Mouse (Mus musculus): ENCODE data around the gene Rps6ka4. TPM values are rescaled to one million over a fixed set of nuclear protein-coding genes. Genes with fewer than 3 reads are reported as not detected.

The Rps6ka4 gene
- total RNA-seq, 2 experiments from 2014 or later: 23.2 to 25.3 TPM

- no peak for DNase-seq (ENCODE audit: low spot score in 2 of 2)
Measured at GRCm38 (mm10) chr19:6852393-6853305, 12.2 kb upstream of the Rps6ka4 start.

- no peak for DNase-seq (ENCODE audit: low spot score in 2 of 2)
Measured at GRCm38 (mm10) chr19:6851497-6851896, 11.1 kb upstream of the Rps6ka4 start.

- no peak for DNase-seq (ENCODE audit: low spot score in 2 of 2)
Measured at GRCm38 (mm10) chr19:6849506-6850068, 9.2 kb upstream of the Rps6ka4 start.

GRCm38 (mm10) chr19:6847841-6848517 lies 7.5 kb upstream of the Rps6ka4 start:
- DNase-seq (ENCODE audit: low spot score in 2 of 2): no peak

GRCm38 (mm10) chr19:6846050-6846449 lies 5.6 kb upstream of the Rps6ka4 start:
- DNase-seq (ENCODE audit: low spot score in 2 of 2): no peak

GRCm38 (mm10) chr19:6842353-6842752 lies 1.9 kb upstream of the Rps6ka4 start:
- no peak for DNase-seq (ENCODE audit: low spot score in 2 of 2)

- no peak for DNase-seq (ENCODE audit: low spot score in 2 of 2)
Measured at GRCm38 (mm10) chr19:6841292-6841597, 809 bp upstream of the Rps6ka4 start.

- no peak for DNase-seq (ENCODE audit: low spot score in 2 of 2)
Measured at GRCm38 (mm10) chr19:6839615-6840474, 591 bp downstream of the Rps6ka4 start.

- no peak for DNase-seq (ENCODE audit: low spot score in 2 of 2)
Measured at GRCm38 (mm10) chr19:6832363-6832762, 8.1 kb downstream of the Rps6ka4 start.

- DNase-seq (ENCODE audit: low spot score in 2 of 2): no peak
Measured at GRCm38 (mm10) chr19:6831331-6831730, 9.1 kb downstream of the Rps6ka4 start.

- no peak for DNase-seq (ENCODE audit: low spot score in 2 of 2)
Measured at GRCm38 (mm10) chr19:6830556-6831316, 9.7 kb downstream of the Rps6ka4 start.

- DNase-seq (ENCODE audit: low spot score in 2 of 2): no peak
Measured at GRCm38 (mm10) chr19:6829870-6830555, 10.4 kb downstream of the Rps6ka4 start.

- no peak for DNase-seq (ENCODE audit: low spot score in 2 of 2)
Measured at GRCm38 (mm10) chr19:6829069-6829468, 11.4 kb downstream of the Rps6ka4 start.

- DNase-seq (ENCODE audit: low spot score in 2 of 2): no peak
Measured at GRCm38 (mm10) chr19:6826601-6827000, 13.8 kb downstream of the Rps6ka4 start.

- DNase-seq (ENCODE audit: low spot score in 2 of 2): no peak
Measured at GRCm38 (mm10) chr19:6825384-6825783, 15.1 kb downstream of the Rps6ka4 start.

GRCm38 (mm10) chr19:6820538-6821195 lies 19.8 kb downstream of the Rps6ka4 start:
- DNase-seq (ENCODE audit: low spot score in 2 of 2): no peak

GRCm38 (mm10) chr19:6819143-6819827 lies 21.2 kb downstream of the Rps6ka4 start:
- no peak for DNase-seq (ENCODE audit: low spot score in 2 of 2)

GRCm38 (mm10) chr19:6814958-6815357 lies 25.5 kb downstream of the Rps6ka4 start:
- no peak for DNase-seq (ENCODE audit: low spot score in 2 of 2)

- DNase-seq (ENCODE audit: low spot score in 2 of 2): no peak
Measured at GRCm38 (mm10) chr19:6814366-6814765, 26.1 kb downstream of the Rps6ka4 start.

Data from adrenal gland, adult 18-20 months (tissue).